Mouse (Mus musculus) limb, embryonic 14.5 days (tissue): Measurements from ENCODE around the gene Olfr558. TPM values are rescaled to one million over a fixed set of nuclear protein-coding genes. Genes with fewer than 3 reads are reported as not detected.

Source experiments
- ATAC-seq: fragments of 200-750 bp; cut with Nextera tagmentation; 2 replicates; pipeline ENCODE4 v1.8.0; 2017; ENCODE audit warnings: low read depth, moderate number of reproducible peaks, moderate TSS enrichment; ENCODE audit not compliant: low FRiP score
- DNase-seq: peaks from one replicate; pipeline ENCODE4 v3.0.0-alpha.2; 2015; ENCODE audit warnings: low spot score
- H3K27ac ChIP-seq: fragments of 300-500 bp; sonication (generic); replicated peaks from 2 replicates; pipeline ENCODE4 v1.5.1; 2014; ENCODE audit warnings: low read depth, mild to moderate bottlenecking, low read length, moderate library complexity, mixed read lengths
- H3K27me3 ChIP-seq: fragments of 300-500 bp; sonication (generic); 2 replicates; pipeline ENCODE4 v1.6.1; 2014; ENCODE audit warnings: low read length, mixed read lengths; ENCODE audit not compliant: control insufficient read depth, insufficient read depth
- H3K36me3 ChIP-seq: fragments of 300-500 bp; sonication (generic); 2 replicates; pipeline ENCODE4 v1.6.1; 2014; ENCODE audit warnings: mild to moderate bottlenecking, low read length, moderate library complexity, mixed read lengths; ENCODE audit not compliant: control insufficient read depth, insufficient read depth
- H3K4me1 ChIP-seq: fragments of 300-500 bp; sonication (generic); 2 replicates; pipeline ENCODE4 v1.6.1; 2014; ENCODE audit warnings: antibody characterized with exemption, low read length, mixed read lengths; ENCODE audit not compliant: control insufficient read depth, insufficient read depth
- H3K4me2 ChIP-seq: fragments of 300-500 bp; sonication (generic); replicated peaks from 2 replicates; pipeline ENCODE4 v1.6.1; 2014; ENCODE audit warnings: low read depth, mild to moderate bottlenecking, low read length, moderate library complexity; ENCODE audit not compliant: severe bottlenecking
- H3K4me3 ChIP-seq: fragments of 300-500 bp; sonication (generic); replicated peaks from 2 replicates; pipeline ENCODE4 v1.5.1; 2014; ENCODE audit warnings: low read length
- H3K9ac ChIP-seq: fragments of 300-500 bp; sonication (generic); 2 replicates; pipeline ENCODE4 v1.6.1; 2014; ENCODE audit warnings: mild to moderate bottlenecking, low read depth, low read length, moderate library complexity; ENCODE audit not compliant: severe bottlenecking
- H3K9me3 ChIP-seq: fragments of 300-500 bp; sonication (generic); 2 replicates; pipeline ENCODE4 v1.6.1; 2016; ENCODE audit warnings: low read length; ENCODE audit not compliant: control insufficient read depth
- POLR2A ChIP-seq: fragments of 200-500 bp; IDR thresholded peaks from 2 replicates; pipeline ENCODE4 v1.8.0; 2012; ENCODE audit warnings: inconsistent platforms, mild to moderate bottlenecking, moderate library complexity, borderline replicate concordance; ENCODE audit not compliant: insufficient read depth, insufficient read length; ENCODE audit errors: extremely low read depth
- WGBS: fragments of 180-500 bp; shearing (Covaris S2); extraction: QIAGEN DNeasy Blood & Tissue Kit; methylation state at CpG from one replicate; pipeline ENCODE4 v1.1.7; 2014; 5-methylcytosine and 5-hydroxymethylcytosine counted together
- polyA plus RNA-seq, 2 experiments: library from polyadenylated mRNA; depleted of rRNA in 1 of 2; stranded (reverse) in 1 of 2; unstranded in 1 of 2; fragments of >200 nt; fragmentation: Nextera tagmentation in 1 of 2; extraction: Ambion mirVana in 1 of 2; gene quantifications; 2 replicates each; pipeline versions ENCODE4 v1.2.1 to v1.2.3; 2012 to 2014

The Olfr558 gene
- polyA plus RNA-seq, 2 experiments, result 0.37 to 0.99 TPM

DNA sequence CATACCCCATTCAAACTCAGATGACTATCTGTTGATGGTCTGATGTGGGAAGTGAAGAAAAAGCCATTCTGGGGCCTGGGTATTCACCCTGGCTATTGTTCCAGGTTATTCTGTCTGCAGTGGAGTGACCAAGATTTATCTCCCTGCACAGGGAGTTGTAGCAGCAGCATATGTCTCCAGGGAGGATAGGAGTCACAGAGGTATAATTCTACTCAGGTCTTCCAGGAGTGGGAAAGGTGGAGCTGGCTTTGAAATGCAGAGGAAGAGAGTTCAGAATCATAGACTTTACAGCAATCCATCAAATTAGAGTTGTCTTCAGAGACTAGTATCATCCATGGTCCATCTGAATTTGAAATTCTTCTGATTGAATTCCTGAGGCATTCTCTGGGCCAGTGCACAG, 25.4 kb downstream of the Olfr558 start, which contains the start of gene Olfr559:
Olfr559 (minus strand) TSS at position 101 of the 400 bp plus-strand sequence.
- H3K36me3 ChIP-seq, result no peaks in the 10 kb centered on the region
- no peak within 1 kb of the TSS for H3K27ac ChIP-seq
- no peaks in the 10 kb centered on the region for H3K27me3 ChIP-seq
- no peak for TF ChIP-seq POLR2A
- H3K4me2 ChIP-seq, result no peak within 1 kb of the TSS
- DNase-seq, result no peak
- no peak for ATAC-seq
- H3K4me1 ChIP-seq, result no peaks in the 10 kb centered on the region
- H3K4me3 ChIP-seq, result no peak within 1 kb of the TSS
- H3K9ac ChIP-seq, result no peak within 1 kb of the TSS
- no peaks in the 10 kb centered on the region for H3K9me3 ChIP-seq

DNA sequence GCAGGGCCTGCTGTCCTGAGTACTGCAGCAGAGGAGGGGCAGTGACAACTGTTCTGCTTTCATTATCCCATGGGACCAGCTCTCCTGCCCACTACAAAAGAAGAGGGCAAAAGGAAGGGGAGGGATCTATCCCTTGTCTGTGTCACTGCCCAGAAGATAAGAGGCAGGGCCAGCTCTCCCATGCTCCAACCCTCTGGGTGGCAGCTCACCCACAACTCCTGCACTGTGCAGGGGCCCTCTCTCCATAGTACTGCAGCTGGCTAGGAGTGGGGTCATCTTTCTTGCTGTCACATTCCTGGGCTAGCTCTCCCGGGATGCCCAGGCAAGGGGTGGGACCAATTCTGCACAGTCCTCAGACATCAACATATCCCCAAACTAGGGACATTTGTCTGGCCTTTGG, 31.8 kb downstream of the Olfr558 start:
- Histone ChIP-seq H3K9me3 (no peaks in the 10 kb centered on the region), H3K27me3 (no peaks in the 10 kb centered on the region), H3K9ac (no peak overlapping the region), H3K4me2 (no peak overlapping the region), H3K27ac (no peak overlapping the region), H3K4me1 (no peaks in the 10 kb centered on the region), H3K4me3 (no peak overlapping the region), H3K36me3 (no peaks in the 10 kb centered on the region)
- no peak for DNase-seq
- 45% methylated on average over 1 of the region's 1 CpGs for WGBS
- ATAC-seq, result no peak
- TF ChIP-seq POLR2A, result no peak

DNA sequence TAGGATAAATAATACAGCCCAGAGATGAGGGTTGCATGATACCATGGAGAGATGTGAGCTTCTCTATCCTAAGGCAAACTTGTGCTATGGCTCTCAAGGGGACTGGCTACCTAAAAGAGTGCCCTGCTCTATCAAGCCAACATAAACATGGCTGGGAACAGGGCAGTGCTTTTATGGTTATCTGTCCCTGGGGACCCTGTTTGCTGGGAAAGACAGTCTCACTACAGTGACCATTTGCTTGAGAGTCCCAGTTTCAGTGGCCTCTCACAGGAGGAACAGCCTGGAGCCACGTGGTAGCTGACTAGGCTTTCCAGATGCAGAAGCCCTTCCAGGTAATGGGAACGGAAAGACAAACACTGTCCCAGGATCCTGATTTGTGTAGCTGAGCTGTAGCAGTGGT, 35.7 kb downstream of the Olfr558 start:
- H3K4me3 ChIP-seq, result no peak overlapping the region
- ATAC-seq (no peak), DNase-seq (no peak)
- WGBS, result 32% methylated on average over 2 of the region's 2 CpGs
- H3K36me3 ChIP-seq, result no peaks in the 10 kb centered on the region
- no peak for TF ChIP-seq POLR2A
- no peaks in the 10 kb centered on the region for H3K9me3 ChIP-seq
- no peaks in the 10 kb centered on the region for H3K4me1 ChIP-seq
- H3K27me3 ChIP-seq, result no peaks in the 10 kb centered on the region
- no peak overlapping the region for H3K4me2 ChIP-seq
- no peak overlapping the region for H3K27ac ChIP-seq
- no peak overlapping the region for H3K9ac ChIP-seq

DNA sequence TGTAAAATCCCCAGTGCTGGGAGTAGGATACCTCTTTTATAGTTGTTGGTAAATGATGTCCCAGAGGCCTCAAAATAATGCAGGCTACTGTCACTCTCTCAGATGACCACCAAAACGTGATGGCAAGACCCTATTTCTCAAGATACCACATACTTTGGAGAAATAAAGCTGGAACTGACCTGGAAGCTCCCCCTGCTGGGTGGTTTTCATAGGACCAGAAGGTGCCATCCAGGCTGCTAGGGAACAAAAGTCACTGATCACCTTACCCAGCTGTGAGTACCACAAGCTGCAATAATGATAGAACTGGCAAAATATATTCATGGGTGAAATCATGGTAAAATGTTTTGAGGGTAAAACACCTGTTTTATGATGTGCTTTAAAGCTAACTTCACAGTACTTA, 50.1 kb downstream of the Olfr558 start:
- H3K36me3 ChIP-seq, result no peaks in the 10 kb centered on the region
- no peaks in the 10 kb centered on the region for H3K27me3 ChIP-seq
- H3K27ac ChIP-seq, result no peak overlapping the region
- 17% methylated on average over 1 of the region's 1 CpGs for WGBS
- no peak overlapping the region for H3K9ac ChIP-seq
- no peak overlapping the region for H3K4me2 ChIP-seq
- ATAC-seq (no peak), DNase-seq (no peak)
- no peak overlapping the region for H3K4me3 ChIP-seq
- no peak for TF ChIP-seq POLR2A
- H3K9me3 ChIP-seq, result no peaks in the 10 kb centered on the region
- H3K4me1 ChIP-seq, result no peaks in the 10 kb centered on the region

DNA sequence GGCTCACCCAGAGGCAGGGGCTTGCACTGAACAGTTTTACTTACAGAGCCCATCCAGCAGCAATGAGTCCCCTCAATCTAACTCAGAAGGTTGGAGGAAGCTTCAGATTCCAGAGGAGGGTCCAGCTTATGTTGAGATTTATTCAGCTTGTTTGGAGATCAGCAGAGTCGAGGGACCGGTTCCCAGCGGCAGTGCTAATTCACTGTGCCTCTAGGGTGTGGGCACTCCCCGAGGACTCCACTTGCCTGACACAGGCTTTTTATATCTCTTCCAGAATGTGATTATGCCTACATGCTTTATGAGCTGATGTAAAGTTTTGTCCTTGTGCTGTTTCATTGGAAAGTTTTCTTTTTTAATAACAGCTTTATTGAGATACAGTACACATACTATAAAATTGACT, 57.3 kb downstream of the Olfr558 start, which contains the start of the genes Olfr560 and Olfr78:
Olfr560 (minus strand) TSS at position 101 of the 400 bp plus-strand sequence.
Olfr78 (minus strand) TSS at position 206 of the 400 bp plus-strand sequence.
- Histone ChIP-seq H3K4me2 (no peak within 1 kb of the TSS), H3K4me3 (no peak within 1 kb of the TSS), H3K9me3 (no peaks in the 10 kb centered on the region), H3K27ac (no peak within 1 kb of the TSS), H3K9ac (no peak within 1 kb of the TSS), H3K36me3 (no peaks in the 10 kb centered on the region), H3K27me3 (no peaks in the 10 kb centered on the region), H3K4me1 (no peaks in the 10 kb centered on the region)
- TF ChIP-seq POLR2A, result no peak
- 69% methylated on average over 4 of the region's 4 CpGs for WGBS
- DNase-seq (no peak), ATAC-seq (no peak)

Other genes starting within 250 kb of the Olfr558 start
- not detected in 2 replicates for gene Olfr543, start 220.5 kb upstream of the Olfr558 start, polyA plus RNA-seq (2012; rRNA removed)
- gene Olfr543, start 220.5 kb upstream of the Olfr558 start, polyA plus RNA-seq (2014; fragmentation: Nextera tagmentation; extraction: Ambion mirVana), result 0.36 and 0.44 TPM in 2 replicates
- gene Olfr544, start 213.9 kb upstream of the Olfr558 start, polyA plus RNA-seq (2012; rRNA removed), result not detected in 2 replicates
- gene Olfr544, start 213.9 kb upstream of the Olfr558 start, polyA plus RNA-seq (2014; fragmentation: Nextera tagmentation; extraction: Ambion mirVana), result 0.11 and 0.18 TPM in 2 replicates
- gene Olfr545, start 202.6 kb upstream of the Olfr558 start, polyA plus RNA-seq (2012; rRNA removed), result not detected in 2 replicates
- not detected in 2 replicates for gene Olfr545, start 202.6 kb upstream of the Olfr558 start, polyA plus RNA-seq (2014; fragmentation: Nextera tagmentation; extraction: Ambion mirVana)
- gene Olfr547, start 167.5 kb upstream of the Olfr558 start, polyA plus RNA-seq (2012; rRNA removed), result not detected in 2 replicates
- not detected in 2 replicates for gene Olfr547, start 167.5 kb upstream of the Olfr558 start, polyA plus RNA-seq (2014; fragmentation: Nextera tagmentation; extraction: Ambion mirVana)
- not detected in 2 replicates for gene Olfr548-ps1, start 161.3 kb upstream of the Olfr558 start, polyA plus RNA-seq (2012; rRNA removed)
- gene Olfr548-ps1, start 161.3 kb upstream of the Olfr558 start, polyA plus RNA-seq (2014; fragmentation: Nextera tagmentation; extraction: Ambion mirVana), result not detected in 2 replicates
- not detected in 2 replicates for gene Olfr549, start 152.3 kb upstream of the Olfr558 start, polyA plus RNA-seq (2012; rRNA removed)
- not detected in 2 replicates for gene Olfr549, start 152.3 kb upstream of the Olfr558 start, polyA plus RNA-seq (2014; fragmentation: Nextera tagmentation; extraction: Ambion mirVana)
- 3.4 and 4.0 TPM in 2 replicates for gene Trim21, start 136.7 kb upstream of the Olfr558 start, polyA plus RNA-seq (2012; rRNA removed)
- 0.81 and 1.2 TPM in 2 replicates for gene Trim21, start 136.7 kb upstream of the Olfr558 start, polyA plus RNA-seq (2014; fragmentation: Nextera tagmentation; extraction: Ambion mirVana)
- gene Olfr550, start 130.8 kb upstream of the Olfr558 start, polyA plus RNA-seq (2012; rRNA removed), result not detected in 2 replicates
- gene Olfr550, start 130.8 kb upstream of the Olfr558 start, polyA plus RNA-seq (2014; fragmentation: Nextera tagmentation; extraction: Ambion mirVana), result not detected in 2 replicates
- not detected in 2 replicates for gene Olfr551, start 110.3 kb upstream of the Olfr558 start, polyA plus RNA-seq (2012; rRNA removed)
- gene Olfr551, start 110.3 kb upstream of the Olfr558 start, polyA plus RNA-seq (2014; fragmentation: Nextera tagmentation; extraction: Ambion mirVana), result not detected in 2 replicates
- gene Olfr552, start 104.4 kb upstream of the Olfr558 start, polyA plus RNA-seq (2012; rRNA removed), result not detected in 2 replicates
- not detected in 2 replicates for gene Olfr552, start 104.4 kb upstream of the Olfr558 start, polyA plus RNA-seq (2014; fragmentation: Nextera tagmentation; extraction: Ambion mirVana)
- not detected in 2 replicates for gene Olfr553, start 84.0 kb upstream of the Olfr558 start, polyA plus RNA-seq (2012; rRNA removed)
- not detected in 2 replicates for gene Olfr553, start 84.0 kb upstream of the Olfr558 start, polyA plus RNA-seq (2014; fragmentation: Nextera tagmentation; extraction: Ambion mirVana)
- gene Olfr554, start 63.8 kb upstream of the Olfr558 start, polyA plus RNA-seq (2012; rRNA removed), result not detected in 2 replicates
- not detected in 2 replicates for gene Olfr554, start 63.8 kb upstream of the Olfr558 start, polyA plus RNA-seq (2014; fragmentation: Nextera tagmentation; extraction: Ambion mirVana)
- not detected in 2 replicates for gene Olfr555, start 43.4 kb upstream of the Olfr558 start, polyA plus RNA-seq (2012; rRNA removed)
- not detected in 2 replicates for gene Olfr555, start 43.4 kb upstream of the Olfr558 start, polyA plus RNA-seq (2014; fragmentation: Nextera tagmentation; extraction: Ambion mirVana)
- not detected in 2 replicates for gene Olfr556, start 37.3 kb upstream of the Olfr558 start, polyA plus RNA-seq (2012; rRNA removed)
- gene Olfr556, start 37.3 kb upstream of the Olfr558 start, polyA plus RNA-seq (2014; fragmentation: Nextera tagmentation; extraction: Ambion mirVana), result not detected in 2 replicates
- gene Trim68, start 14.9 kb upstream of the Olfr558 start, polyA plus RNA-seq (2012; rRNA removed), result 38.1 and 41.4 TPM in 2 replicates
- 13.4 and 15.3 TPM in 2 replicates for gene Trim68, start 14.9 kb upstream of the Olfr558 start, polyA plus RNA-seq (2014; fragmentation: Nextera tagmentation; extraction: Ambion mirVana)
- not detected in 2 replicates for gene Olfr557, start 6.3 kb upstream of the Olfr558 start, polyA plus RNA-seq (2012; rRNA removed)
- gene Olfr557, start 6.3 kb upstream of the Olfr558 start, polyA plus RNA-seq (2014; fragmentation: Nextera tagmentation; extraction: Ambion mirVana), result not detected in 2 replicates
- gene Olfr33, start 16.9 kb downstream of the Olfr558 start, polyA plus RNA-seq (2012; rRNA removed), result not detected in 2 replicates
- gene Olfr33, start 16.9 kb downstream of the Olfr558 start, polyA plus RNA-seq (2014; fragmentation: Nextera tagmentation; extraction: Ambion mirVana), result not detected in 2 replicates
- gene Olfr559, start 25.3 kb downstream of the Olfr558 start, polyA plus RNA-seq (2012; rRNA removed), result not detected in 2 replicates
- gene Olfr559, start 25.3 kb downstream of the Olfr558 start, polyA plus RNA-seq (2014; fragmentation: Nextera tagmentation; extraction: Ambion mirVana), result not detected in 2 replicates
- gene Olfr560, start 57.2 kb downstream of the Olfr558 start, polyA plus RNA-seq (2012; rRNA removed), result 0.04 and 0.05 TPM in 2 replicates
- gene Olfr560, start 57.2 kb downstream of the Olfr558 start, polyA plus RNA-seq (2014; fragmentation: Nextera tagmentation; extraction: Ambion mirVana), result not detected in 2 replicates
- 0.45 and 0.62 TPM in 2 replicates for gene Olfr78, start 57.3 kb downstream of the Olfr558 start, polyA plus RNA-seq (2012; rRNA removed)
- 0.07 and 0.18 TPM in 2 replicates for gene Olfr78, start 57.3 kb downstream of the Olfr558 start, polyA plus RNA-seq (2014; fragmentation: Nextera tagmentation; extraction: Ambion mirVana)
- not detected in 2 replicates for gene Olfr561, start 69.0 kb downstream of the Olfr558 start, polyA plus RNA-seq (2012; rRNA removed)
- not detected in 2 replicates for gene Olfr561, start 69.0 kb downstream of the Olfr558 start, polyA plus RNA-seq (2014; fragmentation: Nextera tagmentation; extraction: Ambion mirVana)
- not detected in 2 replicates for gene Olfr564, start 101.3 kb downstream of the Olfr558 start, polyA plus RNA-seq (2012; rRNA removed)
- gene Olfr564, start 101.3 kb downstream of the Olfr558 start, polyA plus RNA-seq (2014; fragmentation: Nextera tagmentation; extraction: Ambion mirVana), result not detected in 2 replicates
- not detected in 2 replicates for gene Olfr566, start 156.6 kb downstream of the Olfr558 start, polyA plus RNA-seq (2012; rRNA removed)
- gene Olfr566, start 156.6 kb downstream of the Olfr558 start, polyA plus RNA-seq (2014; fragmentation: Nextera tagmentation; extraction: Ambion mirVana), result not detected in 2 replicates
- not detected in 2 replicates for gene Olfr568, start 174.9 kb downstream of the Olfr558 start, polyA plus RNA-seq (2012; rRNA removed)
- not detected in 2 replicates for gene Olfr568, start 174.9 kb downstream of the Olfr558 start, polyA plus RNA-seq (2014; fragmentation: Nextera tagmentation; extraction: Ambion mirVana)
- not detected in 2 replicates for gene Olfr569, start 188.7 kb downstream of the Olfr558 start, polyA plus RNA-seq (2012; rRNA removed)
- gene Olfr569, start 188.7 kb downstream of the Olfr558 start, polyA plus RNA-seq (2014; fragmentation: Nextera tagmentation; extraction: Ambion mirVana), result not detected in 2 replicates
- not detected in 2 replicates for gene Olfr570, start 192.4 kb downstream of the Olfr558 start, polyA plus RNA-seq (2012; rRNA removed)
- gene Olfr570, start 192.4 kb downstream of the Olfr558 start, polyA plus RNA-seq (2014; fragmentation: Nextera tagmentation; extraction: Ambion mirVana), result not detected in 2 replicates
- not detected in 2 replicates for gene Olfr571, start 215.3 kb downstream of the Olfr558 start, polyA plus RNA-seq (2012; rRNA removed)
- gene Olfr571, start 215.3 kb downstream of the Olfr558 start, polyA plus RNA-seq (2014; fragmentation: Nextera tagmentation; extraction: Ambion mirVana), result not detected in 2 replicates
- gene Olfr572, start 222.2 kb downstream of the Olfr558 start, polyA plus RNA-seq (2012; rRNA removed), result not detected in 2 replicates
- gene Olfr572, start 222.2 kb downstream of the Olfr558 start, polyA plus RNA-seq (2014; fragmentation: Nextera tagmentation; extraction: Ambion mirVana), result not detected in 2 replicates
- not detected in 2 replicates for gene Olfr573-ps1, start 240.4 kb downstream of the Olfr558 start, polyA plus RNA-seq (2012; rRNA removed)
- gene Olfr573-ps1, start 240.4 kb downstream of the Olfr558 start, polyA plus RNA-seq (2014; fragmentation: Nextera tagmentation; extraction: Ambion mirVana), result not detected in 2 replicates
- gene Olfr574, start 246.3 kb downstream of the Olfr558 start, polyA plus RNA-seq (2012; rRNA removed), result not detected in 2 replicates
- gene Olfr574, start 246.3 kb downstream of the Olfr558 start, polyA plus RNA-seq (2014; fragmentation: Nextera tagmentation; extraction: Ambion mirVana), result not detected in 2 replicates